Mouse (Mus musculus) lung, adult 2 months (tissue): ENCODE measurements around the gene Slc26a1.

Experiments
- CTCF ChIP-seq: fragments of 200-500 bp; IDR thresholded peaks from 2 replicates; pipeline ENCODE4 v1.5.1; 2011; ENCODE audit warnings: mild to moderate bottlenecking, low read length, control low read depth; ENCODE audit not compliant: insufficient read depth
- POLR2A ChIP-seq: fragments of 200-500 bp; IDR thresholded peaks from 2 replicates; pipeline ENCODE4 v1.6.1; 2011; ENCODE audit warnings: low read depth, mild to moderate bottlenecking, control low read depth, low read length, borderline replicate concordance; ENCODE audit errors: extremely low read depth

DNA sequence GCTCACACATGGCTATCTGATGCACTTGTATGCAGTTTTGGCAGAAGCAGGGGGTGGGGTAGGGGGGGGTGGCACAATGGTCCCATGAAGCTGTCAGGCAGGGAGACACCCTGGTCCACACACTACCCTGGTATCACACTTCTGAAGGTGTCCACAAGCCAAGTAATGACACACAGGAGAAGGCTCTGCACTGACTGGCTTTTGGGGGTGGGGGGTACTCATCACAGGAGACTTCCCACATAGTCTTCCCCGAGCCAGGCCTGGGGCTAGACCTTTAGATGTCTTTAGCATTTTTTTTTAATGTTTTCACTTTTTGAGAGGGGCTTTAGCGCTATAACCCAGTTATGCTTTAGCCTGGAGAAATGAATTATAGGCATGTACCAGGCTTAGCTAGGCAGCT is 28.1 kb downstream of the Slc26a1 start:
- TF ChIP-seq POLR2A (no peak), CTCF (no peak)
